In genomic region chr15:32433833-32434155, GRCm38 (mm10) we compare ENCODE assay signal across 9 mouse cellular contexts.
DNase-seq lines count a peak whose midpoint lies in the region; ATAC-seq and TF ChIP-seq lines count a peak whose summit lies in the region.
"Had no signal": no experiment of that assay in that cellular context is flagged by ENCODE, and none has a peak within 500 bp of the region (broad histone marks: within the 10 kb centered on the region; RNA-seq: fewer than 3 reads in every experiment).

No protein-coding gene starts in this region.

- H3K9me3 ChIP-seq in midbrain, embryonic 12.5 days, result no peaks in the 10 kb centered on the region
- H3K9me3 ChIP-seq in midbrain, embryonic 10.5 days (replicated peaks), result no peaks in the 10 kb centered on the region
- H3K9me3 ChIP-seq in hindbrain, embryonic 16.5 days (ENCODE audit: control insufficient read depth, low read length), result no peaks in the 10 kb centered on the region
- no peaks in the 10 kb centered on the region for H3K9me3 ChIP-seq in neural tube, embryonic 14.5 days (ENCODE audit: control insufficient read depth, low read length)

- no peaks in the 10 kb centered on the region for H3K27me3 ChIP-seq in midbrain, embryonic 12.5 days
- H3K27me3 ChIP-seq in midbrain, embryonic 10.5 days (ENCODE audit: low read depth, poor library complexity, severe bottlenecking), result no peaks in the 10 kb centered on the region
- no peaks in the 10 kb centered on the region for H3K27me3 ChIP-seq in hindbrain, embryonic 16.5 days (replicated peaks; ENCODE audit: control insufficient read depth, insufficient read depth, low read length)
- H3K27me3 ChIP-seq in neural tube, embryonic 14.5 days (ENCODE audit: control insufficient read depth, insufficient read depth, low read length), result no peaks in the 10 kb centered on the region

- no peak overlapping the region for H3K9ac ChIP-seq in midbrain, embryonic 12.5 days (replicated peaks)
- no peak overlapping the region for H3K9ac ChIP-seq in hindbrain, embryonic 16.5 days (ENCODE audit: low read depth, low read length)
- no peak overlapping the region for H3K9ac ChIP-seq in neural tube, embryonic 14.5 days (replicated peaks; ENCODE audit: low read depth, low read length)

- peak; percentile 88 for ATAC-seq in midbrain, embryonic 12.5 days (ENCODE audit: low FRiP score, low read depth)
- ATAC-seq in hindbrain, embryonic 16.5 days, result peak; percentile 61
- ATAC-seq in neural tube, embryonic 14.5 days (ENCODE audit: low read depth), result peak; percentile 56; the same call in 1 of the 2 replicates

- no peak overlapping the region for H3K4me3 ChIP-seq in midbrain, embryonic 12.5 days
- H3K4me3 ChIP-seq in midbrain, embryonic 10.5 days, result no peak overlapping the region
- no peak overlapping the region for H3K4me3 ChIP-seq in embryonic fibroblast, embryonic 13.5 days (ENCODE audit: insufficient read depth, low read length)
- H3K4me3 ChIP-seq in hindbrain, embryonic 16.5 days (ENCODE audit: low read length), result no peak overlapping the region
- no peak overlapping the region for H3K4me3 ChIP-seq in neural tube, embryonic 14.5 days (ENCODE audit: low read depth, low read length)

- TF ChIP-seq CTCF in embryonic fibroblast, embryonic 13.5 days (IDR thresholded peaks at IDR 0.05; ENCODE audit: borderline replicate concordance, insufficient read depth, low read length), result no peak

- H3K4me2 ChIP-seq in midbrain, embryonic 12.5 days (replicated peaks), result no peak overlapping the region
- no peak overlapping the region for H3K4me2 ChIP-seq in hindbrain, embryonic 16.5 days (ENCODE audit: low read length)
- no peak overlapping the region for H3K4me2 ChIP-seq in neural tube, embryonic 14.5 days (ENCODE audit: low read depth, low read length)

- H3K36me3 ChIP-seq in midbrain, embryonic 12.5 days, result no peaks in the 10 kb centered on the region
- H3K36me3 ChIP-seq in midbrain, embryonic 10.5 days, result no peaks in the 10 kb centered on the region
- H3K36me3 ChIP-seq in hindbrain, embryonic 16.5 days (ENCODE audit: control insufficient read depth, insufficient read depth, low read length), result no peaks in the 10 kb centered on the region
- H3K36me3 ChIP-seq in neural tube, embryonic 14.5 days (ENCODE audit: control insufficient read depth, insufficient read depth, low read length), result no peaks in the 10 kb centered on the region

- no peak for DNase-seq in midbrain, embryonic 10.5 days (ENCODE audit: low spot score)
- DNase-seq in spleen, adult 12 weeks (ENCODE audit: low spot score), result no peak
- no peak for DNase-seq in spleen, postnatal 4 days (ENCODE audit: low spot score in 2 of 2)
- DNase-seq: cerebellum, adult 2 months; lung, adult 2 months had no signal

- no peak overlapping the region for H3K27ac ChIP-seq in midbrain, embryonic 12.5 days (replicated peaks)
- no peak overlapping the region for H3K27ac ChIP-seq in midbrain, embryonic 10.5 days (replicated peaks)
- peak overlapping the region; percentile 57; the same call in 1 of the 2 replicates for H3K27ac ChIP-seq in embryonic fibroblast, embryonic 13.5 days (ENCODE audit: insufficient read depth, low read length)
- H3K27ac ChIP-seq in hindbrain, embryonic 16.5 days (ENCODE audit: low read depth, low read length), result no peak overlapping the region
- H3K27ac ChIP-seq in neural tube, embryonic 14.5 days (ENCODE audit: low read depth, low read length), result no peak overlapping the region

- H3K4me1 ChIP-seq in midbrain, embryonic 12.5 days, result peaks cover 6% of the 10 kb centered on the region
- H3K4me1 ChIP-seq in midbrain, embryonic 10.5 days, result peaks cover 21% of the 10 kb centered on the region
- no peaks in the 10 kb centered on the region for H3K4me1 ChIP-seq in embryonic fibroblast, embryonic 13.5 days (ENCODE audit: control insufficient read depth, insufficient read depth, low read length)
- no peaks in the 10 kb centered on the region for H3K4me1 ChIP-seq in hindbrain, embryonic 16.5 days (ENCODE audit: control insufficient read depth, insufficient read depth, low read depth, low read length)
- no peaks in the 10 kb centered on the region for H3K4me1 ChIP-seq in neural tube, embryonic 14.5 days (ENCODE audit: control insufficient read depth, insufficient read depth, low read length)

- no peak for TF ChIP-seq POLR2A in embryonic fibroblast, embryonic 13.5 days (IDR thresholded peaks at IDR 0.05; ENCODE audit: low read depth, low read length)
